Mouse (Mus musculus): ENCODE measurements around the gene Pla1a.

Pla1a gene

DNA sequence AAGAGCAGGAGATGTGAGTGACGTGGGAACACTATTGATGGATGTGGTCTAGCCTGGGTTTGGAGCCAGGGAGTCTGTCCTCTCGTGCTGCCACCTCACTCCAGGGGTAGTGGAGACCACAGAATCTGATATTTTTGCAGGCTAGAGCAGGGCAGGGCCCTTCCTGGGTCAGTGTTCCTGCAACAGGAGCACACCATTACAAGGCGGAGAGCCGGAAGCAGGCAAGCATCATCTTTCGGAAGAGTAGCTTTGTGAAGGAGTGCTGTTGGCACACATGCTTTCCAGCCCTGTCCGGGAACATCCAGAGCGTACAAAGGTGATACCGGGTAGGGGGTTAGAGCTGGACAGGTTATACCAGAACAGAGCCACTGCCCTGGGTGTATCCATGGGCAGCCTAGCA is 569 bp upstream of the Pla1a start:
- DNase-seq (ENCODE audit: low spot score), result no peak

DNA sequence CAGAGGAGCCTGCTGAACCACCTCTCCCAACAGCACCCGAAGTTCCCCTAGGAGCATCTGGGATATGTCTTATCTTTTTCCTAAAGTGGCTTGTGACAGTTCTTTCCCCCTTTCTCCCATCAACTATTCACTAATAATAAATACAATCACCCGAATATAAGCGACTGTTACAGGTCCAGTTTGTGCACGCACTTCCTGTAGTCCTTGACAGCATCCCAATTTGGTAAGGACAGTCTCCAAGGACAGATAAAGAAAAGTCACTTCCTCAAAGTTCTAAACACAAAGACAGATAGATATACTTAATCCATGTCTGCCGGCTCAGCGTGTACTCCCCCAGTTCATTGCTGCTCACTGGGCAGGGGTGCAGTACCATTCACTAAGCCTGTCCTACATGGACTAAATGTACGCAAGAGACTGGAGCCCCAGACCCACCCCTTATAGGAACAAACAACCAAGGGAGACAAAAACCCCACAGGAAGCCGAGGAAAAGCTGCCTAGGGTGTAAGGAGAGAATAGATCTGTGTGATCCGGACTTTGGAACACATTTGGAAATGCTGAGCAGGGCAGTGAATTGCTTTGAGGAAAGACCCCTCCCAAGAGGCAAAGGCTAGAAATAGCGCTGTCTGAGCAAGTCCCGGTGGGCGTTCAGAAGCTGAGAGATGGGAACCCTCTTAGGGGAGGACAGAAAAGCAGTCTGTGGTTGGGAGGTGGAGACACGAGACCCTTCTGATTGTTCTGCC is 1.3 kb downstream of the Pla1a start:
- DNase-seq (ENCODE audit: low spot score), result no peak

DNA sequence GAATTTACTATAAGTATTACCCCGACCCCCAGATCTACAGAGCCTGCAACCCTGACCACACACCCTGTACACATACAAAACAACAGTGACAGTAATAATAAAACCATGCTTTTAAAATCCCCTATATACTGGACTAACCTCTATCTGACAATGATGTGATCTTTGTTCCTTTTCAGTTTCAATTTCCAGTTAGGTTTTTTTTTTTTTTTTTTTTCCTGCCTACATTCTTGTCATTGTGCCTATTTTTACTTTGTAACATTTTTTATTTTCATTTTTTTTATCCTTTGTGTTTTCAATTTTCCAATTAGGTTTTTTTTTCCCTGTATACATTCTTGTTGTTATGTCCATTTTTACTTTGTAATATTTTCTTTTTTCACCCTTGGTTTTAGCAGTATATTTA is 7.1 kb downstream of the Pla1a start:
- no peak for DNase-seq (ENCODE audit: low spot score)

DNA sequence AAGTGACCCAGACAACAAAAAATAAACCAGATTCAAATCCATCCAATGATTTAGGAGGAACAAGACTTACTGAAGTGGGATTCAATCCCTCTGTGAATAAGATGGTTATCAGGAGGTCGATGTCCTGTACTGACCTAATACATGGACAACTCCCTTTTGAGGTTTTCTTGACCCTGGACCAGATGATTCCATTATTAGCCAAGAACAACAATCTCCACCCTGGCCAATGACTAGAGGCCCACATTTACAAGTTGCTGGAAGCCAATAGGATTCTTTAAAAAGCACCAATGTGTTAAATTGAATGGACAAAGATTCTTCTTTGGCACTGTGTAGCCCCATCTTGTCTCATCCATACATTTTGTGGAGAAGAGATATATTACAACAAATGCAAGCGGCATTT is 7.6 kb downstream of the Pla1a start:
- DNase-seq (ENCODE audit: low spot score), result no peak

DNA sequence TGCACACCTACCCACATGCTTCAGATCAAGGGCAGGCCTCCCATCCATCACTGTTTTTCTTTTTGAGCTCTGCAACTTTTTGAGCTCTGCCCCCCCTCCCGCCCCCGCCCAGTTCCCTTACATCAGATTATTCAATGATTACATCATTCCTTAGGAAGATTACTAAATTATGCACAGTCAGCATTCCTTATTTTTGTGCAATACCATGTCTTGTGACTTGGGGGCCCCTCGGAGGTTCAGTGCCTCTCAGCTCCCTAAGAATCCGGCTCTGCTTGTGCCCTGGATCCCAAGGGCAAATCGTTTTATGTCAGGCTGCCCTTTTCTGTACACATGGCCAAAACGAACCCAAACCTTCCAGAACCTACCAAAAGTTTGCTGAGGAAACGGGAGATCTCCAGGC is 18.0 kb downstream of the Pla1a start:
- DNase-seq (ENCODE audit: low spot score), result no peak

DNA sequence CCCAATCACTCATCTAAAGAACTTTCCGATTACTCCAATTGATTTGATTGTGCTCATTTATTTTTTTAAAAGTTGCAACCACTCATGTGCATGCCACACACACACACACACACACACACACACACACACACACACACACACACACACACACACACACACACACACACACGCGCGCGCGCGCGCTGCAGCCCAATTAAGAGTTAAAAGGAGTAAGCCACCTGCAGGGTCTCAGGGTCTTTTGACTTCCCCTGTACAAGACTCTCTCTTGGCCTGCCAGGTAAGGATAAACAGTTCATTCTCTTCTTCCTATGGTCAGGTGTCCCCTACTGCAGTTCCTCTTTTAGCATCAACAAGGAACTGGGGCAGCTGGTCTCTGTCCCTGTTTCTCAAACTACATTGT is 24.5 kb downstream of the Pla1a start:
- DNase-seq (ENCODE audit: low spot score), result no peak

DNA sequence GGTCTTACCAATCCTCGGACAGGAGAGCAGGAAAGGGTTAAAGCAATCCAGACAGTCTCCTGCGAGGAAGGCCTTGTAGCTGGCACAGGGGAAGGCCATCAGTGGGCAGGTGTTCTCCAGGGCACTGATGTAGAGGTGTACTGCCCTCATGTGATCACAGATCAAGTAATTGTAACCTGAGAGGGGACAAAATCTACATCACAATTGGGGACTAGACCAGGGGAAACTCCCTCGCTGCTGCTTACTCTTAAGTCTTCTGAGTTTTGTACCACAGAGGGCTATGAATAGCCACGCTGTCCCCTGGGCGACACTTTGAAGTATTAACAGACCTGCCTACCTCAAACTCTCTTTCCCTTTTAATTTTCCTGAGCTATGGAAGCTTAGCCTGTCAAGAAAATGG is 25.4 kb downstream of the Pla1a start:
- DNase-seq (ENCODE audit: low spot score), result no peak

DNA sequence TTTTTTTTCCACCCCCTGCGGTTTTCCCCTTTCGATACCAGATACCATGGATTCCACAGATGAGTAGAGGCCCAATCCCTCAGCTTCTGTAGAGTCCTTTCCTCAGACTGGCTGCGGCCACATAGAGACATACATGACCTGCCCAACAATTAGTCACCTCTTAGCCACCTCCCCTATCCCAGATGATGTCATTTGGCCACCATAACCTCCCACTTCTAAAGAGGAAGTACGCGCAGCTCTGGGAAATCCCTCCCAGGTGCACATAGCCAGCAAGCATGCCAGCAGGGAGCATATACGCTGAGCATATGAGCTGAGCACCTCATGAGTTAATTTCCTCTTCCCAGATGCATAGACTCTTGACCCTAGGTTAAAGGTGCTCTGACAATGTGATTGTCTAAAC is 26.2 kb downstream of the Pla1a start:
- DNase-seq (ENCODE audit: low spot score), result no peak

DNA sequence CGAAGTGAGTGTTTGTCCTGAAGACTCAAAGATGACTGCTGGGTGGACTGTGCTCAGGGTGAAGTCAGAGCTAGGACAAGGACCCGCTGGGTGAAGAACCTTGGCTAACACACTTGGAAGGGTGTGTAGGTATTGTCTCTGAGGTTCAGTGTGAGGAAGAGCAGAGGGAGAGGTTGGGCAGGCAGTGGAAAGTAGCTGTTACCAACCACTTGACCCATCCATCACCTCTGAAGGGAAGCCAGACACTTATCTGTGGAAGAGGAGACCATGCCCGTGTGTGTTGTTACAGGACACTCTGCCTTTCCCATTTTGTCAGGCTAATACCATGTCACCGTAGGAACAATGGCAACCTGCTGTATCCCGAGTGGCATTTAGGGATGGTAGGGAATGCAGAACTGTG is 26.7 kb downstream of the Pla1a start:
- DNase-seq (ENCODE audit: low spot score), result no peak

DNA sequence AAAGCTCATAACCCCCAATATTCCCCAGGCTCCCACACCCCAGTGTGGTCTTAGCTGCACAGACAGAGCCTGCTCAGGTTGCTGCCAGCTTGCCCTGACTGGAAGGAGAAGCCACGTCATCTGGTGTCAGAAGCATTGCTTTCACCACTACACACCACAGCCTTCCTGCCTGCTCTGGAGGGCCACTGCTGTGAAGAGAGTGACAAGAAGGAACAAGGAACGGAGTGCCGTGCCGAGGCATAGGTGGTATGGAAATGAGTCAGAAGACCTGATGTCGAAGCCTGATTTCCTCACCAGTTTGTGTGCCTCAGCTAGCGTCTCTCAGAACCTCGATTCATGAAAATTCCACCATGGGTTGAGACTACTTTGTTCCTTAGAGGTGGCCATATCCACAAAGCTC is 29.3 kb downstream of the Pla1a start:
- DNase-seq (ENCODE audit: low spot score), result no peak

DNA sequence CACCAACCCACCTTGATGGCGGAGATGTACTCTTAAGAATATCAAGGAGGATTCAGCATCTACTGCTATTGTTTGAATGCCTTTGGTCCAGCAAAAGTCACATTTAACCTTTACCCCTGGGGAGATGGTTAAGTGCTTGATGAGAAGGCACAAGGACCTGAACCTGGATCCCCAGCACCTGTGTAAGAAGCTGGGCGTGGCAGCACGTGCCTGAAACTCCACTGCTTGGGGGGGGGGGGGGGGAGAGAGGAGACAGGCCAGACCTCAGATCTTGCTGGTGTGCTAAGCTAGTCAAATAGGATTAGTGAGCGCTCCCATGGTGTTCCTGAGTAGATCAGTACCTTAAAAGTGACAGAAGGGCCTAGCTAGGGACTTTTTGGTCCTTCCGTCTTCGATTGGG is 31.5 kb downstream of the Pla1a start:
- no peak for DNase-seq (ENCODE audit: low spot score)

DNA sequence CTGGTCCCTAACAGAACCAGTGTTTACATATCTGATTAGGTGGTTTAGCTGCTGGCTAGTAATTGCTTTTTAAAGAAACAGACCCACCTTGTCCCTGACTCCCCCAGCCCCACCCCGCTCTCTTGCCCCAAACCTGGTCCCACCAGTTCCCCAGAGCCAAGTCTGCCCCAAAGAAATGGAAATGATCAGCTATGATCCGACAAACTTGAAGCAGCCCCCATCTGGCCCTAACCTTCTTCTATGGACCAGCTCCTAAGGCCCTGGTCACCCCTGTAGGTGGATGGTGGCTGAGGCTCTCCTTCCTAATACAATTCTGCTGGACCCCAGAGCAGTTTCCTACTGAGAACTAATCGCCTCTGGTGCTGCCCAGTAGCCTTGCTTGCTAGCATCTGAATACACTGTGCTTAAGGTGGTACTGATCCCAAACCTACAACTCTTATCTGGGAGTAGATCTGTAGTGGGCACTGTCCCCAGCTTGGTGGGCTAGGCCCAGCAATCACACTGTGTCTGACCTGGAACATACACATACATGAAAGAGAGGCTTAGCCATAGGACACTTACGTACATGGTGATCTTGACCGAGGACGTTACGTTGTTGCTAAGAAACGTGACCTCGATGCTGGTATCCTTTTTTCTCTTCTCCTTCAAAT is 32.5 kb downstream of the Pla1a start:
- DNase-seq (ENCODE audit: low spot score), result no peak

DNA sequence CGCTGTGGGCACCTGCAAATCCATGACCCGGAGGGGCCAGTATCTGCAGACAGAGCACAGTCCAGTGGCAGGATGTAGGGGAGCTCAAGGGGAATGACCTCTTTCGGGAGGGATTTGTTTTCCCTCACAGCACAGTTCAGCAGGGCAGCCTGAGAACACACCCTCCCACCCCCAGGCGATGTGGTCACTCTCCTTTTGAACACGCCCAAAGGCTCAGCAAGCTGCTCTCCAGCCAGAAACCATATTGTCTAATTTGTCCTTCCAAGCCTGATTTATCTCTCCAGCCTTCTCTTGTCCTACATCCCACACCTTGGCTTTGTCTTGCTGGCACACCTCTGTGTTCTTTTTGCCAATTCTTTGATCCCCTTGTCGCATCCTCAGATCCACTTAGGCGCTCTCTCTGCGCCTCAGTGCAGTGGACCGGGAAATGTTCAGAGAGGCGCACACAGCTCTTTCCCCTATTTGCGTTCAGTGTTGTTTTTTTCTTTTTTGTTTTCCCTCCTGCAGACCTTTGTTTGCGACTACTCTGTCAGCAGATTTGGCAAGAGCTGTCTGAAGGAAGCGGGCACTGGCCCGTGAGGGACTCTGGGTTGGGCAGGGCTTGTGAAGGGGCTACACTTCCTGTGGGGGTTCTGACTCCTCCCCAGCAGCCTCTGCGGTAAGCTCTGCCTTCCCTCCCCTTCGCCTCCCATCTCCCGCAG is 33.3 kb downstream of the Pla1a start:
- DNase-seq (ENCODE audit: low spot score), result peak; percentile 19

DNA sequence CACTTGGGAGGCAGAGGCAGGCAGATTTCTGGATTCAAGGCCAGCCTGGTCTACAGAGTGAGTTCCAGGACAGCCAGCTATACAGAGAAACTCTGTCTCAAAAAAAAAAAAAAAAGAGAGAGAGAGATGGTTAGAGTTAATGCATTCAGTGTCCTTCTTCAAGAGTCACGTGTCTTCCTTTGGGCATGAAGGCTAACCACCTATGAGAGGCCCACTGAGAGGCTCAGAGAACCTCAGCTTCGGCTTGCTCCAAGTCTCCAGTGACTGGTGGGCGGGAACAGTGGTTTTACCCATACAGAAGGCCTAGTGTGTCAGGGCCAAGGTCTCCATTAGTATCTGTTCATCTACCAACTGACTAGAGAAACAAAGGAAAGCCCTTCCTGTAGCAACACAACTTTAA is 33.9 kb downstream of the Pla1a start:
- no peak for DNase-seq (ENCODE audit: low spot score)

DNA sequence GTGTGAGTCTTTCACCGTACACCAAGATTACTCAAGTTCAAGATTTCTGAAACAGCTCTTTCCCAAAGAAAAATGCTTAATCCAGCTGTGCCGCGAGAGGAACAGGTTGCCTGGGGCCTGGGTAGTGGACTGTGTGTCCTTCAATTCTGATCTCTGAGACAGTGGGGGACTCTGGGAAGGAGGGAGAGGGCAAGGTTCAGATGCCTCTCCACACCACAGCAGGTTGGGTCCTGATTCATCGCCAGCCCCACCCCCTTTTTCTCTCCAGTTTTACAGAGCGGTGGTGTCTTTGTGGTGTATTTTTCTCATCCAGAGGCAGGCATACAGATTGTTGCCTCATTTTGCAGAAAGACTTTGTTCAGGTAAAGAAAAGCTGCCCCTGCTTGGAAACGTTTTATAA is 34.7 kb downstream of the Pla1a start:
- no peak for DNase-seq (ENCODE audit: low spot score)

DNA sequence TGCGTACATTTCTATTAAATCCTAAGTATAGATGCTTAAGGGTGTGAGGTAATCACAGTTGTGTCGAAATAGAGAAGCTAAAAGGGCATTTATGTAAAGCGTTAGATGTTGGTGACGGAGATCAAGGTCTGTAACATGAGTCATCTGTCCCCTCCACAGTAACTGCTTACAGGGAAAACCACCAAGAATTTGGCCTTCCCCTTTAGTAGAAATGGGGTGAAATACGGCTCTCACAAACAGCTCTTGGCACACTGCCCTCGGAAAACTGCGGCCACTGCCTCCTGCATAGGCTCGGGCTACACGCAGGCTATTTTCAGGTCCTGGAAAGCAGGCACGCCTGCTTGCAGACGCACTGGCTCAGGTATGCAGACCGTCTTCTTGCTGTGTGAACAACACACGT is 36.8 kb downstream of the Pla1a start:
- peak; percentile 41 for DNase-seq (ENCODE audit: low spot score)

DNA sequence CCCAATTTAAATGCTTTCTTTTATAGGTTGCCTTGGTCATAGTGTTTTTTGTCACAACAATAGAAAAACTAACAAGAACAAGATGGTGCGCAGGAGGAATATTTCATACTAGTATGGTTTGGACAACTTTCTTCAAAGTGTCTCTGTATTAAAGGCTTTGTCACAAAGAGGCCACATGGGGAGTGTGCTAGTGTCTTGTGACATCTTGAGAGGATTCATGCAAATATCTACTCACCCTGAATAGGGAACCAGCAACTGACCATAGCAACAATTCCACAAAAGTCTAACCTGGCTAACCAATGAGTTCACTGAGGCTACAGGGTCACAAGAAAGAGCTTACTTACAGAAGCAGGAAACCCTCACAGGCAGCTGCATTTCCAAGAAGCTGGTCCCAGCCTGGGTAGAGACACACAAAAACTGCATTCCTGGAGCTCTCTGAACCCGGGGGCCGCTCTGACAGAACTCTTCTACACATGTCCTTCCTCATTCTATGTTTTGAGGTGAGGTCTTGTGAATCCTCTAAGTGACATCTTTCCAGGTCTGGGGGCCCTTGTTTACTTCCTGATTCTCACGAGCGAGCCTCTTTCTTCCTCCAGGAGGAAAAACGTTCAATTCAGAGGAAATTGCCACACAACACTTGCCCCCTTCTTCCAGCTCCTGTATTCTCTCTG is 37.8 kb downstream of the Pla1a start:
- DNase-seq (ENCODE audit: low spot score), result no peak

DNA sequence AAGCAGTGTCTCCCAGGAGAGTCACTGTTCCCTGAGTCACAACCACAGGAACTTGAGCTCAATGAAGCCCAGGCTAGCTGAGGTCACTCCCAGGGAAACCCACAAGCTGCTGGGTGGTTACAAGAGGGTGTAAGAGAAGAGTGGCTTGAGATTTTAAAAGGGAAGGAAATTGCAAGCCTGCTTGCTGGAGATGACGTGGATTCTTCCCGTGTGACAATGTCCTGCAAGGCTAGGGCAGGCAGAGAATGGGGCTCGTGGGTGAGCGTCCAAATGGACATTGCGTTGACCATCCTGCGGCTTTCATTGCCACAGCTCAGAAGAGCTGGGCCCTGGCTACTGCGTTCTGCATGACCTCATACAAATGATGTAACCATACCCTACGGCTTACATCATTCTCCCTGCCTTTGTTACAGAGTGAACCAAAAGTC is 38.7 kb downstream of the Pla1a start:
- DNase-seq (ENCODE audit: low spot score), result no peak

DNA sequence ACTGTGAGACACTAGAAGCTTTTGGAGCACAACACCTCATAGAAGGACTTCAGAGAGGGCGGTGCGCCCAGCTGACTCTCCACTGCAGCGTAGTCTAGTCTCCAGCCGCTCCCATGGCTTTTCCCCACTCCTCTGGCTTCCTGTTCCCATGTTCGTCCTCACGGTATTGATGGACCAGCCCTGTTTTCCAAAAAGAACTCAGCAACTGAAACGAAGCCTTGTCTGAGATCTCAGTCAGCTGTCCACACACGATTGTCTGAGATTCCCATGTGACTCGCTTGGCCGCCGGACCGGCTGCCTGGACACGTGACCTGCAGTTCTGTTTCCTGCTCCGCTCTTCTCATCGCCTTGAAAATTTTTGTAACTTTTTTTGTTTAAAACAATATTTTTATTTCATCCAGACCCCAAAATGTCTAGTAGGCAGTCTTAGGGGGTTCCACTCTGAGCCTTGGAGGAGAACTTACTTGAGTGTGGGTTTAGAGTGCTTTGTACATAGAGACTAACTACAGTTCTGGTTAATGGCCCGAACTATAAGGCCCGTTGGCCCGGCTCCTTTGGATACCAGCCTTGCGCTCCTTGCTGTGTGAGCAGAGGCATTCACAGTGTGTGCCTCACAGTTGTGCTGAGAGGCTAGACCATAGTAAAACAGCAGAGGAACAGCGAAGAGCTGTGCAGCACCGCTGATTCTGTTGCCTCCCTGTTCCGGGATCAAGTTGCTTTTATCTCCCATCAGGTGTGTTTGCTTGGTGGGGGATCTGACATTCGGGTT is 40.6 kb downstream of the Pla1a start:
- DNase-seq (ENCODE audit: low spot score), result no peak

DNA sequence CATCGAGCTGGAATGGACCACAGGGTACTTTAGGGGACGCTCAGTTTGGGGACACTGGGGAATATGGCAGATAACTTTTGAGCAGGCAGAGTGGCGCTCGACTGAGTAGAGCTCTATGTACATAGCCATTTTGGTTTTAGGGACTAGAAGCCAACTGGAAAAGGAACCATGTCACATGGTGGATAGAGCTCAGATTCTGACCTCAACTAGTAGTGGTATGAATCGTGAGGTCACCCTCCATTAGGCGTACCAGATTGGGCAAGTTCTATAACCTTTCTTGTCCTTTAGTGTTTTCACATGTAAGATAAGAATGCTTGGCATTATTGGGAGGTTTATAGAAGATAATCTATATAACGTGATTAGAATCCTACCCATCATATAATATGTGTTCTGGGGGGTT is 42.6 kb downstream of the Pla1a start:
- no peak for DNase-seq (ENCODE audit: low spot score)

DNA sequence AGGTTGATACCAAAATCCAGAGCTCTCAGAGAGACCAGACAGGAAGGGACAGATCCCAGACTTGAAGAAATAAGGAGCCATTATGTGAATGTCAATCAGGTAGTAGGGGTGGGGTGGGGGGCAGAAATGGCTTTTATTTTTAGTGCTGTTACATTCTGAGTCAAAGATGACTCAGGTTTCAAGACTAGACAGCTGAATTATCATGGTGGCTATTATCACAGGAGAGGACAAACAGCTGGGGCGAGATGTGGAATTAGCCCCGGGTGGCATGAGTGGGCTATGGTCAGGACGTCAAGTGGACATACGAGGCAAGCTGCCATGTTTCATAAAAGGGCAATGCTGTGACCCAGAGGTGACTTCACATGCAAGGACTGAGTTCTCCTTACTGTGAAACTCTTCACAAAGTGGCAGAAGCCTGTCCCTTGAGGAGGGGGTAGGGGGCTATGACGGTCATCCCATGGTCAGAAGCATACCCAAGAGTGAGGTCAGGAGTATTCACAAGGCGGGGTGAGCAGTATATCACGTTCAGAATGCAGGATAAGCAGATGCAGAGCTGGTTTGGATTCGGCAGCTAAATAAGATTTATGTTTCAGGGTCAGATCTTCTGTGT is 43.6 kb downstream of the Pla1a start:
- no peak for DNase-seq (ENCODE audit: low spot score)

DNA sequence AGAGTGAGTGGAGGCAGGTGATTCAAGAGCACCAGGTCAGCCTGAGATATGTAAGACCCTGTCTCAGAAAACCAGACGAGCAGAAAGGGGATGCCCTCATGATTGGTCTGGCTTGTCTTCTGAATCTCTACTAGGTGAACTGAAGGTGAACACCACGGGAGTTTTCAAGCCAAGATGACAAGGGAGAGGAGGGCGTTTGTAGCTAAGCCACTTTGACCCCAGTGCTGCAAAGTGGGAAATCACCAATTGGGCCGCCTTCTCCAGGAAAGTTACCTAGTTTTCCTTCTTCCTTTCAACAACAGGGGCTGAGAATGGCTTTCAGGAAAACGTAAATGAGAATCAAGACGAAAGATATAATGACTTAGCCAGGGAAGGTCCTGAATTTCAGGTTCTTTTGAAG is 44.2 kb downstream of the Pla1a start:
- DNase-seq (ENCODE audit: low spot score), result no peak
